ENCODE assay signal across 14 mouse cellular contexts in the genomic region with DNA sequence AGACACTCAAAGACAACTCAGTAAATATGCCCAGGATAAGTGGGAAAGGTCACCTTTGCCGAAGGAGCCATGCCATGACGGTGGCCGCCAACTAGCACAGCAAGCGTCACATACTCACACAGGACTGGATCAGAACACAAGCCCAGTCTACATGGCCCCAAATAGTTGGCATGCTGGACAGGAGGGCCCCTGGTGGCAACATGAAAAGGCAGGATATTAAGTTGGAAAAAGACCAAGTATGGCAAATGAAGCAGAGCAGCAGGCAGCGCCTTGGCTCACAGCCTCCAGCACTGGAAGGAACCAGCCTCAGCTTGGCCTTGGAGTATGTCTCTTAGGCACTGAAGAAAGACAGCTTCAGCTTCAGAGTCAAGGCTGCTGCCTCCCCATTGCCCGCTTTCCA. TPM values are rescaled to one million over a fixed set of nuclear protein-coding genes. Genes with fewer than 3 reads are reported as not detected.
DNase-seq lines count a peak whose midpoint lies in the region; ATAC-seq and TF ChIP-seq lines count a peak whose summit lies in the region.
"Had no signal": no experiment of that assay in that cellular context is flagged by ENCODE, and none has a peak within 500 bp of the region (broad histone marks: within the 10 kb centered on the region; RNA-seq: fewer than 3 reads in every experiment).

No protein-coding gene starts in this region.

- H3K9me3 ChIP-seq in kidney, embryonic 14.5 days (ENCODE audit: control insufficient read depth, low read length), result no peaks in the 10 kb centered on the region
- no peaks in the 10 kb centered on the region for H3K9me3 ChIP-seq in lung, postnatal 0 days (ENCODE audit: low read length)
- H3K9me3 ChIP-seq: limb, embryonic 15.5 days had no signal

- TF ChIP-seq CTCF in brain, embryonic 14.5 days (IDR thresholded peaks at IDR 0.05; ENCODE audit: borderline replicate concordance, extremely low read depth, insufficient read depth, insufficient read length), result no peak
- TF ChIP-seq CTCF in lung, postnatal 0 days (IDR thresholded peaks at IDR 0.05), result no peak

- no peaks in the 10 kb centered on the region for H3K27me3 ChIP-seq in kidney, embryonic 14.5 days (ENCODE audit: control insufficient read depth, insufficient read depth, low read length)
- no peaks in the 10 kb centered on the region for H3K27me3 ChIP-seq in lung, postnatal 0 days (replicated peaks; ENCODE audit: insufficient read depth, low read length)
- H3K27me3 ChIP-seq: limb, embryonic 15.5 days; megakaryocyte, embryonic 14.5 days; Patski had no signal

- TF ChIP-seq EP300 in lung, postnatal 0 days (IDR thresholded peaks at IDR 0.05), result no peak

- TF ChIP-seq POLR2A in brain, embryonic 14.5 days (IDR thresholded peaks at IDR 0.05; ENCODE audit: borderline replicate concordance, extremely low read depth, insufficient read depth, insufficient read length, poor library complexity, severe bottlenecking), result no peak

- H3K4me3 ChIP-seq in kidney, embryonic 14.5 days (ENCODE audit: low read length), result no peak overlapping the region
- H3K4me3 ChIP-seq in lung, postnatal 0 days (ENCODE audit: low read depth, low read length), result no peak overlapping the region
- H3K4me3 ChIP-seq: limb, embryonic 15.5 days; megakaryocyte, embryonic 14.5 days had no signal

- no peaks in the 10 kb centered on the region for H3K4me1 ChIP-seq in kidney, embryonic 14.5 days (ENCODE audit: control insufficient read depth, insufficient read depth, low read length)
- H3K4me1 ChIP-seq in lung, postnatal 0 days (ENCODE audit: insufficient read depth, low read depth, low read length), result no peaks in the 10 kb centered on the region

- no peak overlapping the region for H3K27ac ChIP-seq in kidney, embryonic 14.5 days (ENCODE audit: low read depth, low read length)
- no peak overlapping the region for H3K27ac ChIP-seq in lung, postnatal 0 days (ENCODE audit: low read length)
- H3K27ac ChIP-seq: limb, embryonic 15.5 days had no signal

- 89% methylated on average over 6 of the region's 6 CpGs for WGBS in kidney, embryonic 14.5 days
- 78% methylated on average over 6 of the region's 6 CpGs for WGBS in lung, postnatal 0 days

- DNase-seq in adrenal gland, adult 2 months, result peak; percentile 41
- no peak for DNase-seq in adrenal gland, postnatal 4 days (ENCODE audit: low spot score in 2 of 2)
- DNase-seq in kidney, adult 11 months, result peak; percentile 62
- peak; percentile 69 for DNase-seq in brain, embryonic 14.5 days (ENCODE audit: low read depth)
- peak; percentile 56 to 70 for DNase-seq in cerebellum, postnatal 25 days
- no peak for DNase-seq in lung, postnatal 0 days (ENCODE audit: low spot score)
- DNase-seq: adrenal gland, adult 8-10 months; lung, adult 2 months; right cerebral cortex, adult 18-20 months had no signal

- no peak for ATAC-seq in kidney, embryonic 14.5 days (ENCODE audit: low FRiP score, low TSS enrichment)
- ATAC-seq in lung, postnatal 0 days, result no peak
- ATAC-seq in megakaryocyte progenitor cell, adult 5-6 weeks (replicated peaks; ENCODE audit: poor library complexity), result no peak
- ATAC-seq: Patski had no signal

- H3K9ac ChIP-seq in kidney, embryonic 14.5 days (ENCODE audit: low read depth, low read length), result no peak overlapping the region; the same call in 1 of the 2 replicates
- no peak overlapping the region for H3K9ac ChIP-seq in lung, postnatal 0 days (replicated peaks; ENCODE audit: low read depth)
- H3K9ac ChIP-seq: limb, embryonic 15.5 days had no signal

- no peak overlapping the region for H3K4me2 ChIP-seq in kidney, embryonic 14.5 days (replicated peaks; ENCODE audit: low read depth, low read length)
- no peak overlapping the region for H3K4me2 ChIP-seq in lung, postnatal 0 days (replicated peaks; ENCODE audit: low read depth, low read length)
- H3K4me2 ChIP-seq: limb, embryonic 15.5 days had no signal

- H3K36me3 ChIP-seq in kidney, embryonic 14.5 days (ENCODE audit: control insufficient read depth, insufficient read depth, low read length), result no peaks in the 10 kb centered on the region
- H3K36me3 ChIP-seq in lung, postnatal 0 days (ENCODE audit: insufficient read depth, low read length), result no peaks in the 10 kb centered on the region
- H3K36me3 ChIP-seq: limb, embryonic 15.5 days had no signal

RNA-seq across cellular contexts. Expression of gene Mrpl46, which starts 30.5 kb away (rescaled TPM):
- 10 to 100 TPM; 39.3 to 52.6 TPM for total RNA-seq in adrenal gland, adult 2 months (2021)
- polyA plus RNA-seq in adrenal gland, adult 2 months (2012; rRNA removed), result 11.6 and 13.5 TPM in 2 replicates
- 10 to 100 TPM; 42.5 to 47.0 TPM for total RNA-seq in adrenal gland, postnatal 4 days (2021)
- polyA plus RNA-seq in kidney, embryonic 14.5 days (2014; fragmentation: Nextera tagmentation; extraction: Ambion mirVana), result 71.8 and 85.4 TPM in 2 replicates
- polyA plus RNA-seq in brain, embryonic 14.5 days (2012; rRNA removed), result 24.8 and 27.6 TPM in 2 replicates
- polyA plus RNA-seq in lung, postnatal 0 days (2015; fragmentation: Nextera tagmentation; extraction: Ambion mirVana), result 41.7 and 43.1 TPM in 2 replicates
- 37.5 and 50.6 TPM in 2 replicates for total RNA-seq in megakaryocyte progenitor cell, adult 5-6 weeks (2015)
- 43.6 and 57.2 TPM in 2 replicates for total RNA-seq in megakaryocyte progenitor cell, adult 5-6 weeks (2017)

RNA-seq across cellular contexts. Expression of gene Mrps11, which starts 30.9 kb away (rescaled TPM):
- 100 to 1,000 TPM in 1 of 2 experiments, 10 to 100 TPM in 1; 84.2 to 116 TPM for total RNA-seq in adrenal gland, adult 2 months (2021)
- 69.0 and 77.7 TPM in 2 replicates for polyA plus RNA-seq in adrenal gland, adult 2 months (2012; rRNA removed)
- 10 to 100 TPM; 83.5 to 88.1 TPM for total RNA-seq in adrenal gland, postnatal 4 days (2021)
- polyA plus RNA-seq in kidney, embryonic 14.5 days (2014; fragmentation: Nextera tagmentation; extraction: Ambion mirVana), result 83.5 and 112 TPM in 2 replicates
- polyA plus RNA-seq in brain, embryonic 14.5 days (2012; rRNA removed), result 75.8 and 97.2 TPM in 2 replicates
- 39.8 and 46.4 TPM in 2 replicates for polyA plus RNA-seq in lung, postnatal 0 days (2015; fragmentation: Nextera tagmentation; extraction: Ambion mirVana)
- total RNA-seq in megakaryocyte progenitor cell, adult 5-6 weeks (2015), result 36.7 and 37.1 TPM in 2 replicates
- total RNA-seq in megakaryocyte progenitor cell, adult 5-6 weeks (2017), result 43.5 and 71.5 TPM in 2 replicates

RNA-seq across cellular contexts. Expression of gene Det1, which starts 33.3 kb away (rescaled TPM):
- total RNA-seq in adrenal gland, adult 2 months (2021), result 10 to 100 TPM; 13.0 to 13.3 TPM
- polyA plus RNA-seq in adrenal gland, adult 2 months (2012; rRNA removed), result 14.0 and 14.4 TPM in 2 replicates
- total RNA-seq in adrenal gland, postnatal 4 days (2021), result 10 to 100 TPM; 13.2 to 14.0 TPM
- polyA plus RNA-seq in kidney, embryonic 14.5 days (2014; fragmentation: Nextera tagmentation; extraction: Ambion mirVana), result 19.6 and 23.3 TPM in 2 replicates
- polyA plus RNA-seq in brain, embryonic 14.5 days (2012; rRNA removed), result 16.1 and 22.9 TPM in 2 replicates
- polyA plus RNA-seq in lung, postnatal 0 days (2015; fragmentation: Nextera tagmentation; extraction: Ambion mirVana), result 7.8 and 8.5 TPM in 2 replicates
- 16.1 and 19.3 TPM in 2 replicates for total RNA-seq in megakaryocyte progenitor cell, adult 5-6 weeks (2015)
- total RNA-seq in megakaryocyte progenitor cell, adult 5-6 weeks (2017), result 14.0 and 15.5 TPM in 2 replicates

Comparison
In these comparisons a context has a peak if more than half of its experiments do, and no peak if none do; other contexts are left out.
1. DNase-seq: peak in adrenal gland, adult 2 months (single experiment), kidney, adult 11 months (single experiment), brain, embryonic 14.5 days (single experiment) and cerebellum, postnatal 25 days (2 of 2); none in adrenal gland, postnatal 4 days (0 of 2) and lung, postnatal 0 days (single experiment).